Mouse (Mus musculus) testis, adult 2 months (tissue): ENCODE results near the gene Ogdh. TPM values are rescaled to one million over a fixed set of nuclear protein-coding genes. Genes with fewer than 3 reads are reported as not detected.
A peak's percentile ranks its signal among the peaks of the same experiment; 100 is the strongest.

ENCODE experiments used
- H3K27ac ChIP-seq: fragments of 200-500 bp; 2 replicates; pipeline ENCODE4 v1.5.1; 2012; ENCODE audit warnings: low read depth, low read length; ENCODE audit not compliant: control insufficient read depth, insufficient read depth
- H3K27me3 ChIP-seq: fragments of 200-500 bp; 2 replicates; pipeline ENCODE4 v1.6.1; 2012; ENCODE audit warnings: mild to moderate bottlenecking, low read length, moderate library complexity; ENCODE audit not compliant: control insufficient read depth, insufficient read depth
- H3K36me3 ChIP-seq: fragments of 200-500 bp; 2 replicates; pipeline ENCODE4 v1.6.1; 2012; ENCODE audit warnings: mild to moderate bottlenecking, low read length; ENCODE audit not compliant: control insufficient read depth, insufficient read depth
- H3K4me1 ChIP-seq: fragments of 200-500 bp; 2 replicates; pipeline ENCODE4 v1.6.1; 2012; ENCODE audit warnings: low read length; ENCODE audit not compliant: control insufficient read depth, insufficient read depth
- H3K4me3 ChIP-seq: fragments of 200-500 bp; 2 replicates; pipeline ENCODE4 v1.5.1; 2012; ENCODE audit warnings: low read depth, mild to moderate bottlenecking, low read length, moderate library complexity, mixed read lengths; ENCODE audit not compliant: control insufficient read depth
- CTCF ChIP-seq: fragments of 200-500 bp; IDR thresholded peaks from 2 replicates; pipeline ENCODE4 v1.5.1; 2012; ENCODE audit warnings: low read depth, mild to moderate bottlenecking, inconsistent platforms, low read length, moderate library complexity; ENCODE audit not compliant: control insufficient read depth, insufficient read depth, insufficient replicate concordance
- POLR2A ChIP-seq: fragments of 200-500 bp; IDR thresholded peaks from 2 replicates; pipeline ENCODE4 v1.6.1; 2012; ENCODE audit warnings: low read depth, mild to moderate bottlenecking, inconsistent platforms, low read length, moderate library complexity; ENCODE audit not compliant: control insufficient read depth
- polyA plus RNA-seq: library from polyadenylated mRNA; depleted of rRNA; stranded (reverse); fragments of >200 nt; gene quantifications from 2 replicates; pipeline ENCODE4 v1.2.3, GENCODE M21; 2012

Ogdh gene
- polyA plus RNA-seq, 1 experiment = 87.1 TPM

- H3K36me3 ChIP-seq = no peaks in the 10 kb centered on the region
- TF ChIP-seq POLR2A (no peak), CTCF (no peak)
- H3K27me3 ChIP-seq = no peaks in the 10 kb centered on the region
- no peak overlapping the region for H3K27ac ChIP-seq
- H3K4me3 ChIP-seq = no peak overlapping the region
- no peaks in the 10 kb centered on the region for H3K4me1 ChIP-seq
These were observed 89.5 kb downstream of the Ogdh start for GRCm38 (mm10) chr11:6380916-6381315.

- H3K27ac ChIP-seq = peak overlapping the region; percentile 97
- H3K4me1 ChIP-seq = peaks cover 3% of the 10 kb centered on the region; the same call in 1 of the 2 replicates
- no peaks in the 10 kb centered on the region; the same call in 1 of the 2 replicates for H3K36me3 ChIP-seq
- no peaks in the 10 kb centered on the region for H3K27me3 ChIP-seq
- H3K4me3 ChIP-seq = peak overlapping the region; percentile 99
- TF ChIP-seq CTCF (no peak), POLR2A (no peak)
These were observed 96.8 kb downstream of the Ogdh start for GRCm38 (mm10) chr11:6388126-6388725.

GRCm38 (mm10) chr11:6388726-6389413, 97.4 kb downstream of the Ogdh start, which contains the start of gene Zmiz2:
Zmiz2 (plus strand) TSS chr11:6389074.
- Histone ChIP-seq H3K27ac (peak within 1 kb of the TSS; percentile 97), H3K4me3 (peak within 1 kb of the TSS; percentile 99), H3K27me3 (no peaks in the 10 kb centered on the region), H3K36me3 (no peaks in the 10 kb centered on the region; the same call in 1 of the 2 replicates), H3K4me1 (peaks cover 3% of the 10 kb centered on the region; the same call in 1 of the 2 replicates)
- TF ChIP-seq CTCF (no peak), POLR2A (peak; percentile 59)

- H3K27me3 ChIP-seq = no peaks in the 10 kb centered on the region
- peak overlapping the region; percentile 92 for H3K27ac ChIP-seq
- TF ChIP-seq CTCF (no peak), POLR2A (no peak)
- peak overlapping the region; percentile 99 for H3K4me3 ChIP-seq
- no peaks in the 10 kb centered on the region; the same call in 1 of the 2 replicates for H3K36me3 ChIP-seq
- peaks cover 3% of the 10 kb centered on the region; the same call in 1 of the 2 replicates for H3K4me1 ChIP-seq
These were observed 98.1 kb downstream of the Ogdh start for GRCm38 (mm10) chr11:6389483-6389921.

GRCm38 (mm10) chr11:6390376-6391053, 99.1 kb downstream of the Ogdh start:
- Histone ChIP-seq H3K4me1 (peaks cover 3% of the 10 kb centered on the region; the same call in 1 of the 2 replicates), H3K4me3 (peak overlapping the region; percentile 99), H3K27me3 (no peaks in the 10 kb centered on the region), H3K36me3 (no peaks in the 10 kb centered on the region; the same call in none of the 2 replicates), H3K27ac (no peak overlapping the region)
- TF ChIP-seq CTCF (no peak), POLR2A (no peak)

DNA sequence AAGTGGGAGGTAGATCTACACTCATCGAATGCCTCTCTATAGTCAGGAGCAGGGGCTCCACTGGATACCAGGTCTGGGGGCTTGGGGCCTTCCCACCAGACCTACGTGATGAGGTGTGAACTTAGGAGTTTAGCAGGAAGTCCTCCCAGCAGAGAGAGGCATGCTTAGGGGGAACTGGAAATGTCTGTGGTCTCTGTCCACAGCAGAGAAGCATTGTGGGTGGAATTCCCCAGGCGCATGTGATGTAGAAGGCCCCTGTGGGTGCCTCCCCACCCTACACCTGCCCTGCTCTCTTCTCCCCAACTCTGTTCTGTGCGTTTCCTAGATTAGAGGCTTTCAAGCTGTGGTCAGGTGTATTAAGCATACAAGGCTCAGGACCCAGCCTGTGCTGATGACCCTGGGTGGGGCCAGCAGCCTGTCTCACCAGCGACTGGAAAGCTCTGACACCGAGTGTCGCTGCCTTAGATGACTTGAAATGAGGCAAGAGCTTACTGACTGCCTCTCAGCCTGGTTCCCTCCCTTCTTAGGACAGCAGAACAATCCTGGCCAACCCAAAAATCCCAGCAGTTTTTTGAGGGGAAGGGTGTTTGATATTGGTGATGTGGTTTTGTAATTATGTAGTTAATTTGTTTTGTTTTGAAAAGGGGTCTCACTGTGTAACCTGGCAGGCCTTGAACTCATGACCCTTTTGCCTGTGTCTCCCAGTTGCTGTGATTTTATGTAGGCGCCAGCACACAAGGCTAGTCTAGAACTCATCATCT, 100.3 kb downstream of the Ogdh start:
- Histone ChIP-seq H3K27ac (no peak overlapping the region), H3K4me3 (no peak overlapping the region), H3K36me3 (no peaks in the 10 kb centered on the region; the same call in none of the 2 replicates), H3K27me3 (no peaks in the 10 kb centered on the region), H3K4me1 (peaks cover 3% of the 10 kb centered on the region; the same call in 1 of the 2 replicates)
- TF ChIP-seq POLR2A (no peak), CTCF (no peak)

GRCm38 (mm10) chr11:6392857-6393256, 101.4 kb downstream of the Ogdh start:
- TF ChIP-seq CTCF = no peak
- TF ChIP-seq POLR2A = no peak
- peaks cover 3% of the 10 kb centered on the region; the same call in 1 of the 2 replicates for H3K4me1 ChIP-seq
- no peaks in the 10 kb centered on the region for H3K27me3 ChIP-seq
- no peak overlapping the region for H3K27ac ChIP-seq
- no peak overlapping the region for H3K4me3 ChIP-seq
- H3K36me3 ChIP-seq = no peaks in the 10 kb centered on the region; the same call in none of the 2 replicates
